Mouse (Mus musculus) cerebellum, adult 11 months (tissue): ENCODE measurements around the gene Npffr2.
"Not testable (repeated sequence)": the region's sequence is repeated elsewhere in the genome, so short reads cannot be mapped to it uniquely, and the experiment has no call there.

Experiments
- DNase-seq: peaks from one replicate; pipeline ENCODE4 v3.0.0; 2022

Gene Npffr2

GRCm38 (mm10) chr5:89526878-89527578, at the start of gene Npffr2:
TSS of gene Npffr2 (plus strand) at chr5:89527429.
- no peak for DNase-seq

GRCm38 (mm10) chr5:89492560-89492959, 34.7 kb upstream of the Npffr2 start:
- no peak for DNase-seq

- DNase-seq: no peak
These were observed 27.0 kb upstream of the Npffr2 start for GRCm38 (mm10) chr5:89500182-89500581.

GRCm38 (mm10) chr5:89518641-89519040, 8.6 kb upstream of the Npffr2 start:
- no peak for DNase-seq

- DNase-seq: no peak
These were observed 949 bp upstream of the Npffr2 start for GRCm38 (mm10) chr5:89526181-89526778.

- DNase-seq: no peak
These were observed 1.7 kb downstream of the Npffr2 start for GRCm38 (mm10) chr5:89528951-89529350.

- no peak for DNase-seq
These were observed 2.2 kb downstream of the Npffr2 start for GRCm38 (mm10) chr5:89529391-89529790.

- no peak for DNase-seq
These were observed 8.8 kb downstream of the Npffr2 start for GRCm38 (mm10) chr5:89536018-89536417.

GRCm38 (mm10) chr5:89542472-89542871, 15.2 kb downstream of the Npffr2 start:
- no peak for DNase-seq

- DNase-seq: peak; percentile 21
These were observed 16.2 kb downstream of the Npffr2 start for GRCm38 (mm10) chr5:89543476-89543875.

- not testable (repeated sequence) for DNase-seq
These were observed 31.9 kb downstream of the Npffr2 start for GRCm38 (mm10) chr5:89559118-89559517.

- DNase-seq: no peak
These were observed 34.2 kb downstream of the Npffr2 start for GRCm38 (mm10) chr5:89561381-89561780.

GRCm38 (mm10) chr5:89578678-89579077, 51.4 kb downstream of the Npffr2 start:
- DNase-seq: no peak

GRCm38 (mm10) chr5:89579181-89579580, 52.0 kb downstream of the Npffr2 start:
- no peak for DNase-seq

- no peak for DNase-seq
These were observed 53.9 kb downstream of the Npffr2 start for GRCm38 (mm10) chr5:89581143-89581542.

- no peak for DNase-seq
These were observed 54.6 kb downstream of the Npffr2 start for GRCm38 (mm10) chr5:89581742-89582366.

- DNase-seq: no peak
These were observed 57.8 kb downstream of the Npffr2 start for GRCm38 (mm10) chr5:89585021-89585420.

GRCm38 (mm10) chr5:89592301-89592700, 65.1 kb downstream of the Npffr2 start:
- DNase-seq: no peak

GRCm38 (mm10) chr5:89611322-89612015, 84.2 kb downstream of the Npffr2 start:
- DNase-seq: no peak

GRCm38 (mm10) chr5:89612262-89612661, 85.0 kb downstream of the Npffr2 start:
- DNase-seq: no peak

- no peak for DNase-seq
These were observed 104.4 kb downstream of the Npffr2 start for GRCm38 (mm10) chr5:89631599-89631998.
